Mouse (Mus musculus) bone marrow macrophage, adult 2 months (primary cell): ENCODE measurements around the gene Camk2g.

Experiments
- CTCF ChIP-seq: IDR thresholded peaks from 2 replicates; pipeline ENCODE4 v1.5.1; 2012; ENCODE audit warnings: low read depth, mild to moderate bottlenecking, low read length, moderate library complexity
- POLR2A ChIP-seq: IDR thresholded peaks from 2 replicates; pipeline ENCODE4 v1.6.1; 2012; ENCODE audit warnings: mild to moderate bottlenecking, low read depth, low read length, borderline replicate concordance

DNA sequence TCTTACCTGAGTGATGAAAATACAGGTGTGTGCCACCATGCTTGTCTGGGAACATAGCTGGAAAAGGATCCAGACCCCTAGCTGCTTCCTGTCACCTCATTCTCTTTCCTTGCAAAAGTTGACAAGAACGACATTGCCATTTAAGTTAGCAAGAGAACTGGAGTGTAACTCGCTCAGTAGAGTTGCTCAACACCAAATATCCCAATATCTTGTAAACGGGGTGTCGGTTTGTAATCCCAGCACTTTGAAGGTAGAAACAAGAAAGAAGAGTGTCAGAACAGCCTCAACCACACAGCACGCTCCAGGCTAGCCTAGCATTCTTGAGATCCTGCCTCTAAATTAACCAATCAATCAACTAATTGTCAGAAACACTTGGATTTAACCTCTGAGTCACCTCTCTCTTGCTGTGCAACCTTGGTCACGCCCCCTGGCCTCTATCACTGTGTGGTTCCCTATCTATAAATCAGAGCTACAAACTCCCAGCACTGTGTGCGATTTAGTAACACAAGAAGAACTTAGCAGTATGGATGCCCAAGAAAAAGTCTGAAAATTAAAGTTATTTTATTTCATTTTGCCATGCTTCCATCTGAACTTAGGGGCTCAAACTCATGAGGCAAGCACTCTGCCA lies 18.0 kb upstream of the Camk2g start:
- TF ChIP-seq POLR2A (no peak), CTCF (no peak)
